Mouse (Mus musculus): ENCODE results near the gene Car2.

GRCm38 (mm10) chr3:14897770-14898169 is 11.7 kb downstream of the Car2 start:
- TF ChIP-seq CTCF (IDR thresholded peaks at IDR 0.05; ENCODE audit: borderline replicate concordance, extremely low read depth, insufficient read depth, insufficient read length): no peak
- no peak for TF ChIP-seq POLR2A (IDR thresholded peaks at IDR 0.05; ENCODE audit: borderline replicate concordance, extremely low read depth, insufficient read depth, insufficient read length, poor library complexity, severe bottlenecking)
